Mouse (Mus musculus) retina, embryonic 14.5 days (tissue): Measurements from ENCODE around the gene Scamp4.
A peak's percentile ranks its signal among the peaks of the same experiment; 100 is the strongest.

ENCODE experiments used
- DNase-seq: peaks from one replicate; pipeline ENCODE4 v3.0.0-alpha.2; 2015; ENCODE audit warnings: low spot score

Scamp4 gene

DNA sequence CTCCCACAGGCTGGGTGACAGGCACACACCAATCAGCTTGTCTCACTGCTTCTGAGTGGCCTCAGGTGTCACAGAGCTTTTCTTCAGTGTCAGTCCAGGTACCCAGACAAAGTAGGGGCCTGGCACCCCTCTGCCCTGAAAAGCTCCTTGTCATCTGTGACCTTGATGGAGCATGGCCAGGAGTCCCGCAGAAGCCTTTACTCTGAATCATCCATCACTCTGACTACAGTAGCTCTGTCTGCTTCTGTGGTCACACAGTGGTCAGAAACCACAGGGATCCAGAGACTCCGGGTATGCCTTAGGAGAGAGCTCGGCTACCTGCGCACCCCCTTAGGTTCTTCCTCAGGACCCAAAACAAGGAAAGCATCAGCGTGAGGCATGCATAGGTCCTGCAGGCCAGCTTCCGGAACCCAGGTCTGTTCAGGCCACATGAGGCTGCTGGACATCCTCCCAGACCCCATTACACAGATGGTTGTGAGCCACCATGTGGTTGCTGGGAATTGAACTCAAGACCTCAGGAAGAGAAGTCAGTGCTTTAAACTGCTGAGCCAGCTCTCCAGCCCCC, 50.6 kb downstream of the Scamp4 start:
- no peak for DNase-seq

DNA sequence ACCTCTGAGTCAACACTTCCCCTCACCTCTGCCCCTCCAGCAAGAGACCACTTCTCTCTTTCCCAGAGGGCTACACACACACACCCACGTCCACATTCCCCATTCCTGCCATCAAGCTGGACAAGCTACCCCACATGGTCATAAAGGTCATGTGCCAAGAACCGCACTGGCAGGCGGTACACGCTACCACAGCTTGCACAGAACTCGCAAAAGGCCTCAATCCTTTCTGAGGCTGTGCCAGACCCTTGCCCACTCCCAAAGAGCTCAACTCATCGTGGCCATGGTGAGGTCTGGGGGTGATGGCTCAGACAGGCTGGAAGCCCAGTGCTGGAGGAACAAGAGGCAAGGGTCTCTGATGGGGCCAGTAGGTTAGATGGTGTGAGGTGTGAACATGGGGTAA, 52.2 kb downstream of the Scamp4 start:
- no peak for DNase-seq

DNA sequence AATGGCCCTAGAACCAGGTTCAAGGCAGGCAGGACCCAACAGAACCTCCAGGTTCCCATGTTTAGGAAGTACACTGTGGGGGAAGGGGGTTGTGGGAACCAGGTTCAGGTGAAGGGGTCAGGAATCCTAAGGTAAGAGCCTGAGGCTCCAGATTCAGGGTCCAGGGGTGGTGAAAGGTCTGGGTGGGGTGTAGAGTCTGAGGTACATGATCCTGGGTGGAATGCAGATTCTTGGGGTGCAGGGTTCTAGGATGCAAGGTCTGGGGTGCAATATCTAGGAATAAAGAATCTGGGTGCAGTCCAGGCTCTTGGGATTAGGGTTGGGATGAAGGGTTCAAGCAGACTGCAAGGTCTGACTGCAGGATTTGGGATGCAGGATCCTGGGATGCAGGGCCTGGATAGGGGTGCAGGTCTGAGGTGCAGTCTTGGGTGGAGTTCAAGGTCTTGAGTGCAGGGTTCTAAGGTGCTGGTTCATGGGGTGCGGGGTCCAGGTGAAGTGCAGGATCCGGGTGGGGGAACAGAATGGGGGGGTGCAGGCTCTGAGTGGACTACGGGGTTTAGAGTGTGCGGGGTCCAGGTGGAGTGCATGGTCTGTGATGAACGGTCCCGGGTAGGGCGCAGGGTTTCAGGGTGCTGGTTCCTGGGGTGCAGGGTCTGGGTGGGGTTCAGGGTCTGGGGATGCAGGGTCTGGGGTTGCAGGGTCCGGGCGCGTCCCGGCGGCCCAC, 52.9 kb downstream of the Scamp4 start:
- DNase-seq, result no peak

DNA sequence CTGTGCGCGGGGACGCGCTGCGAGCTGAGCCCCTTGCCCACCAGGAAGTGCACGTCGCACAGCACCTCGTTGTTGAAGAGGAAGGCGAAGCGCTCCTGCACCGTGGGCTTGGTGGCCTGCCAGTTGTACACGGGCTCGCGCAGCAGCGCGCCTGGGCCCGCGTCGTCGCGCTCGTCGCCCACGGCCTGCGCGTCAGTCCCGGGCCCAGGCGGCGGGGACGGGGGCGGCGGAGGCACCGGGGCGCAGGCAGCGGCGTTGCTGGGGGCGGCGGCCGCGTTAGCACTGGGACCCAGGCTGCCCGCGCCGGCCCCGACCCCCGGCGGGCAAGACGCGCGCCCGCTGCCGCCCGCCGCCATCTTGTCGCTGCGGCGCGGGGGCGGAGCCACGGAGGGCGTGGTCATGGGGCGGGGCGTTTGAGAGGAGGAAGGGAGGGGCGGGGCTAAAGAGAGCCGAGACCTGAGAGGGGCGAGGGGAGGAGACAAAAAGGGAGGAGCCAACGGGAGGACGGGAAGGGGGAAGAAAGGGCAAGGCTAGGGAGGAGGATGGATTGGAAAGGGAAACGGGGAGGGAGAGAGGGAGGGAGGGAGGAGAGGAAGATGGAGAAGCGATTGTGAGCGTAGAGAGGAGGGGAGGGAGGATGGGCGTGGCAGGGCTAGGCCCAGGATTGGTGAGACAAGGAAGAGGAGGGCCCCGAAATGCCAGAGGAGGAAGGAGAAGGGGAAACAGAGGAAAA, 53.6 kb downstream of the Scamp4 start:
- peak; percentile 97 for DNase-seq

DNA sequence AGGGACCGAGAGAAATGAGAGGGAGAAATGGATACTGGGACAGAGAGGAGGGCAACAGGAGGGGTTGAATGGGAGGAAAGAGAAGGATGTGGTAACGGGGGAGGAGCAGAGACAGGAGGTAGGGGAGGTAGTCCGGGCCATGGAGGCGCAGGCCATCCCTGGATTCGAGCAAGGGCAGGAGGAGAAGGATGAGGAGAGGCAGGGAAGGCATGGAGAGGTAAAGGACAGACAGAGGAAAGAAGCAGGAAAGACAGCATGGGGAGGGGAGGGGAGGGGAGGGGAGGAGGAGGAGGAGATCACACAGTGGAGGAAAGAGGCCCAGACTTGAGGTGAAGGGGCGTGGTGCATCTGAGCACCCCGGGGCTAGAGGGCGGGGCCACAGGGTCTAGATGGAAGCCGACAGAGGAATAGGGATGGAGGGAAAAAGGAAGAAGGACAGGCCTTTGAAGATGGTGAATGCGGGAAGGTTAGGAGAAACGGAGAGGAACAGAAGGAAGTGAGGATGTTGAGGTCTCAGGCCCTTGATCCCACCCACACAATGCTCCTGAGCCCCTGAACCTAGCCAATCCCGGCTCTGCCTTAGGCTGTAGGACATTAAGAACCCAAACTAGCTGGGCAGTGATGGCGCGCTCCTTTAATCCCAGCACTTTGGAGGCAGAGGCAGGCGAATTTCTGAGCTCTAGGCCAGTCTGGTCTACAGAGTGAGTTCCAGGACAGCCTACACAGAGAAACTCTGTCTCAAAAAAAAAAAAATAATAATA, 54.4 kb downstream of the Scamp4 start, which contains the start of gene Btbd2:
Gene Btbd2 (minus strand): TSS at position 209 of the 761 bp plus-strand sequence.
- no peak for DNase-seq

DNA sequence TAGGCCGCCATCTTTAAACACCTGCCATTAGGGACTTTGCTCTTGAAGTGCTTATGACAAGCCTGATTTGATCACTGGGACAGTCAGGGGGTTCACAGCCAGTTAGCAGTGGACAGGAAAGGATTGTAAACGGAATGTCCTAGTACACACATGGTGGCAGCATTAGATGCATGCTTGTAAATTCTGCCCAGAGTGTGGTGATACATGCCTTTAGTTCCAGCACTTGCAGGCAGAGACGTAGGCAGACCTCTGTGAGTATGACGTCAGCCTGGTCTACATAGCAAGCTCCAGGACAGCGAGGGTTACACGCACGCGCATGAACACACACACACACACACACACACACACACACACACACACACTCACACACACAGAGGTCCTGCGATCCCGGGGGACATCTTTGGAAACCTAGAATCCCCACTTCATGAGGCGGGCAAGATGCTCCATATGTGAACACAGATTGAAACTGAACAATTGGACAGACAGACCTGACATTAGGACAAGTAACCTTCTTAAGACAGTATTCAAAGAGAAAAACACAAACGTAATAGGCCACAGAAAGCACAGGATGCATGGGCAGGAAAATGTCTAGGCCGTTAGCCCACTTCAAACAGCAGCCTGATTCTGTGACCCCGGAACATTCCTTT, 55.6 kb downstream of the Scamp4 start:
- no peak for DNase-seq

DNA sequence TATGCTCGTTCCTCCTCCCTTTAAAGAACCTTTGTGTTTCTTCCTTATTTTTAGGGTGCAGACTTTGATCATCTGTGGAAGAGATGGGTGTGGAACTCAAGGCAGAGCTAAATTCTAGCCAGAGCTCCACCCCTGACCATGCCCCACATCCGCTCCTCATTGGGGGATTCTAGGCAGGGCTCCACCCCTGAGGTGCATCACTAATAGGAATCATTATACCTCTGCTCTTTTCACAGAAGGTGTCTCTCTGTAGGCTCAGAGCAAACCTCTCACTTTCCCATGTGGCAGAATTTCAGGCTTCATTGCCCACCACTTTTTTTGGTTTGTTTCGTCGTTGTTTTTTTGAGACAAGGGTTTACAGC, 56.1 kb downstream of the Scamp4 start:
- DNase-seq, result no peak

DNA sequence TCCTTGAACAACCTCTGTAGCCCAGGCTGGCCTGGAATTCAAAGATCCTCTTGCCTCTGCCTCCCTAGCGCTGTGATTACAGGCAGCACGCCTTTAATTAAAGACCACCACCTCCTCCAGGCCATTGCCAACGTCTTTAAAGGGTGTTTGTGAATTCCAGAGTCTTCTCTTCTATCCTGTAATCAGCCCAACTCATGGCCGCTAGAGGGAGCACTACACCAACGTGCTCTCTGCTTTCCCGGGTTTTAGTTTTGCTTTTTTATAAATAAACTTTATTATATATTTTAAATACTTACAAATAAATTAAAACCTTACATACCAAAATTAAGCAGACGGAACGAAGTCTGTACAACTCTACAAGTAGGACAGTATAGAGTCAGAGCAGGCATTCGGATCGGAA, 56.5 kb downstream of the Scamp4 start:
- peak; percentile 84 for DNase-seq

DNA sequence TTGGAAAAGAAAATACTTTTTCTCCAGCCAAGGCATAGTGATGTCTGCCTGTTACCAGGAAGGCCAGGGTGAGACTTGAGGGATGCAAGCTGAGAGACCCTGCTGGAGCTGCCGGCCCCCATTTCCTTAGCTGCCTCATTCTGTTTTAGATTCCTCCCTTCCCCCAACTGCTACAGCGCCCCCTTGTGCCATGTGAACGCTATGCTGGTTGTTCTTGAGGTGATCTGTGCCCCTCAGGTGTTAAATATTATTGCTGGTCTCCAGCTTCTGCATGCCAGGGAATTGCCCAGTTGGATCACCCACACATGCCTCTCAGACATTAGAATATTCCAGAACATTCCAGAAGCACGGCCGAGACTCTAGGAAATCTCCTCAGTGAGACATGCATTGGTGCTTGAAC, 58.5 kb downstream of the Scamp4 start:
- DNase-seq, result peak; percentile 71

DNA sequence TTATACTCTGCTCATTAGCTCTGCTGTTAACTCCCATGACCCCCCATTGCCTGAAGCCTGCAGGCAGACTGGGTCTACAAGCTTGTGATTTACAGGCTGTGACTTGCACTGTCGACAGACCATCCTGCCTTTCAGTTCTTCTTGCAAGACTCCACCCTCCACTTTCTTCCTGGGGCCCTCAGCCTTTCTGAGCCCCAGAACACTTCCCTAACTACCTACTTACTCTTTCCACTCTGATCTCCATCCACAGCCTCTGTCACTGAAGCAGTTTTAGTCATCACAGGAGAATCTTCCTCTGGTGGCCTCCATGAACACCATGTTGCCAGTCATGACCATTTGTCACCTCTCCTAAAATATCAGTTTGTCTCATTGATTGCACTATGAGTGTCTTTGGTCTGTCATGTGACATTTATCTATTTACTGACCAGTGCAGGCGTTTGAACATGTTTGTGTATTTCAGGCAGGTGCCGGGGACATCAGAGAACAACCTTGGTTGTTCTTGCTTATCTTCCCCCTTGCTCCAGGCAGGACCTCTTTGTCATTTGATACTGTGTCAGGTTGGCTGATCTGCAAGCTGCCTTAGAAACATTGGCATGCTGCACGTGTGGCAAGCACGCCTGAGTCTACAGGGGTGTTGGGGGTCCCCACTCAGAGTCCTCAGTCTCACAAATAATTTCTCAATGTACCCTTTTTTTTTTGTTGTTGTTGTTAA, 61.0 kb downstream of the Scamp4 start:
- no peak for DNase-seq

DNA sequence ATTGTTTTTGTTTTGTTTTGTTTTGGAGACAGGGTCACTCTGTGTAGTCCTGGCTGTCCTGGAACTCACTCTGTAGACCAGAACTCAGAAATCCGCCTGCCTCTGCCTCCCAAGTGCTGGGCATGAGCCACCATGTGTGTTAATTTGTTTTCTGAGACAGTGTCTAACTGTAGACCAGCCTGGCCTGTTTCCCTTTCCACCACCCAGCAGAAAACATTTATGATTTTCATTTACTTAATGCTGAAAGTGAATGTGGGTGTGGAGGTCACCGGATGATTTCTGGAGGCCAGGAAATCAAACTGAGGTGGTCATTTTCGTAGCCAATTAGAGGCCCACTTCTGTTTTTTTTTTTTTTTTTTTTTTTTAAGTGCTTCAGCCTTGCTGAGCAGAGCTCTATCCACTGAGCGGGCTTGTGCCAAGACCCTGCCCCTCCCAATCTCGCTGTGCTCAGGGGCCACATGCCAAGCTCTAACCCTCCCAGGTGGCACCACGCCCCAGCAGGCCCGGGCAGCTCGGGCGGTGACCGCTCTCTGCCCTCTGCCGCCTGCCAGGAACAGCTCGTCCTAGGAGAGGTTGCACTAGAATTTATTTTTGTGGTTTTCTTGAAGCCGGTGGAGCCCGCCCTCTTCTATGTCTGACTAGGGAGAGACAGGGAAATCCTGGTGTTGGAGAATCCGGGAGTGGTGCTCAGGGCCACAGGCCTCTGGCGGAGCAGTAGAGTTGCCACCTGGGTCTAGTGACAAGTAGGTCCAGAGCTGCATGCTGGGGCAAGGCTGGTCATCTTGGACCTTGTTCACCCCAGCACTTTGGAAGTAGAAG, 61.7 kb downstream of the Scamp4 start:
- no peak for DNase-seq

DNA sequence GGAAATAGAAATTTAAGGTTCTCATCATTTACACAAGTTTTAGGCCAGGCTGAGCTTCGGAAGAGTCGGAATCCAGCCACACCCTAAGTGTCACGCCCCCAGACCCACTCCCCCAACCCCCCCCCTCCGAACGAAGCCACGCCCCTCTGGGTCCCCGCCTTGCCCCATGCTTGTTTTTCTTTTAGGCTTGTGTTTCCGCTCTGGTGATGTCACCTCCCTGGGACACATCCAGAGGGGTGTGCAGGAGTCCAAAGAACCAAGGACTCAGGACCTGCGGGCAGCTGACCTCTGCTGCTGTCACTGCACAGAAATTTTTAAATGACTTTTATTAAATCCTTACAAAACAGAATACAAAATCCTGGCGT, 62.3 kb downstream of the Scamp4 start:
- no peak for DNase-seq
